Mouse (Mus musculus): ENCODE results near the gene Bcl7a.

- TF ChIP-seq POLR2A (IDR thresholded peaks at IDR 0.05; ENCODE audit: low read depth, low read length) (no peak), CTCF (conservative IDR thresholded peaks at IDR 0.05 in 1 of 2, IDR thresholded peaks at IDR 0.05 in 1 of 2; ENCODE audit: low read depth in 2 of 2, low read length in 2 of 2) (no peak), E2F4 (IDR thresholded peaks at IDR 0.05; ENCODE audit: insufficient replicate concordance, low read depth, low read length) (no peak), EP300 (IDR thresholded peaks at IDR 0.05; ENCODE audit: low read length) (no peak), POLR2AphosphoS2 (IDR thresholded peaks at IDR 0.05; ENCODE audit: low read depth, low read length) (no peak), TBP (conservative IDR thresholded peaks at IDR 0.05; ENCODE audit: low read depth, low read length) (no peak), JUND (conservative IDR thresholded peaks at IDR 0.05; ENCODE audit: low read depth, low read length) (no peak), ELF1 (IDR thresholded peaks at IDR 0.05; ENCODE audit: low read depth, low read length) (no peak), IRF4 (IDR thresholded peaks at IDR 0.05; ENCODE audit: low read depth, low read length) (no peak), MXI1 (IDR thresholded peaks at IDR 0.05; ENCODE audit: low read depth, low read length) (no peak), MAFK (IDR thresholded peaks at IDR 0.05; ENCODE audit: insufficient replicate concordance, low read length) (no peak), MAX (IDR thresholded peaks at IDR 0.05; ENCODE audit: low read length) (no peak), SIN3A (IDR thresholded peaks at IDR 0.05; ENCODE audit: low read length) (no peak)
These were observed 49.0 kb upstream of the Bcl7a start for GRCm38 (mm10) chr5:123294653-123295052.
